Comparison of ENCODE assay signal across 1 mouse cellular context in genomic region chr10:59348200-59348599, GRCm38 (mm10).
TF ChIP-seq lines count a peak whose summit lies in the region.

No protein-coding gene starts in this region.

TF ChIP-seq in MEL, 35 proteins besides CTCF, POLR2A, EP300 and RAD21 (continued from another document):
- TF ChIP-seq MAZ (IDR thresholded peaks at IDR 0.05; ENCODE audit: low read depth, low read length): no peak
- TF ChIP-seq GATA1 (IDR thresholded peaks at IDR 0.05; ENCODE audit: low read depth, low read length): peak; percentile 99
- TF ChIP-seq RCOR1 (IDR thresholded peaks at IDR 0.05; ENCODE audit: low read depth, low read length): peak; percentile 85
- no peak for TF ChIP-seq MEF2A (IDR thresholded peaks at IDR 0.05; ENCODE audit: extremely low read depth, insufficient replicate concordance, low read depth, low read length, poor library complexity, severe bottlenecking)
- TF ChIP-seq GABPA (IDR thresholded peaks at IDR 0.05; ENCODE audit: low read depth, low read length): no peak
- no peak; the same call in 1 of the 2 replicates for TF ChIP-seq MYB (IDR thresholded peaks at IDR 0.05; ENCODE audit: low read depth, low read length)
- no peak for TF ChIP-seq E2F4 (IDR thresholded peaks at IDR 0.05; ENCODE audit: borderline replicate concordance, low read depth, low read length)
- TF ChIP-seq USF2 (IDR thresholded peaks at IDR 0.05; ENCODE audit: borderline replicate concordance in 1 of 2, insufficient read depth in 1 of 2, low read depth in 1 of 2, low read length in 2 of 2): no peak
- TF ChIP-seq ZC3H11A (IDR thresholded peaks at IDR 0.05; ENCODE audit: low read depth, low read length): no peak
- TF ChIP-seq SMC3 (IDR thresholded peaks at IDR 0.05; ENCODE audit: low read depth, low read length): no peak
- peak; percentile 42; the same call in 1 of the 2 replicates for TF ChIP-seq TBP (IDR thresholded peaks at IDR 0.05; ENCODE audit: low read depth, low read length)
- TF ChIP-seq UBTF (IDR thresholded peaks at IDR 0.05; ENCODE audit: borderline replicate concordance, insufficient read depth, low read depth, low read length): no peak
- no peak; the same call in 1 of the 2 replicates for TF ChIP-seq USF1 (IDR thresholded peaks at IDR 0.05; ENCODE audit: low read depth, low read length)
